Mouse (Mus musculus): ENCODE results near the gene Azi2.

The Azi2 gene

GRCm38 (mm10) chr9:118082575-118083431, 42.5 kb downstream of the Azi2 start:
- no peak for DNase-seq (ENCODE audit: low spot score in 2 of 2)

GRCm38 (mm10) chr9:118083834-118084233, 43.5 kb downstream of the Azi2 start:
- no peak for DNase-seq (ENCODE audit: low spot score in 2 of 2)

GRCm38 (mm10) chr9:118099395-118099794, 59.1 kb downstream of the Azi2 start:
- no peak for DNase-seq (ENCODE audit: low spot score in 2 of 2)

GRCm38 (mm10) chr9:118100484-118100883, 60.2 kb downstream of the Azi2 start:
- no peak for DNase-seq (ENCODE audit: low spot score in 2 of 2)

- DNase-seq (ENCODE audit: low spot score in 2 of 2) = no peak
These were observed 61.5 kb downstream of the Azi2 start for GRCm38 (mm10) chr9:118101802-118102201.

- no peak for DNase-seq (ENCODE audit: low spot score in 2 of 2)
These were observed 68.3 kb downstream of the Azi2 start for GRCm38 (mm10) chr9:118108527-118109011.

GRCm38 (mm10) chr9:118109697-118110359, 69.5 kb downstream of the Azi2 start:
- no peak for DNase-seq (ENCODE audit: low spot score in 2 of 2)

GRCm38 (mm10) chr9:118110360-118110710, 70.0 kb downstream of the Azi2 start:
- DNase-seq (ENCODE audit: low spot score in 2 of 2) = no peak
